Comparison of ENCODE assay signal across 8 mouse cellular contexts in the genomic region with DNA sequence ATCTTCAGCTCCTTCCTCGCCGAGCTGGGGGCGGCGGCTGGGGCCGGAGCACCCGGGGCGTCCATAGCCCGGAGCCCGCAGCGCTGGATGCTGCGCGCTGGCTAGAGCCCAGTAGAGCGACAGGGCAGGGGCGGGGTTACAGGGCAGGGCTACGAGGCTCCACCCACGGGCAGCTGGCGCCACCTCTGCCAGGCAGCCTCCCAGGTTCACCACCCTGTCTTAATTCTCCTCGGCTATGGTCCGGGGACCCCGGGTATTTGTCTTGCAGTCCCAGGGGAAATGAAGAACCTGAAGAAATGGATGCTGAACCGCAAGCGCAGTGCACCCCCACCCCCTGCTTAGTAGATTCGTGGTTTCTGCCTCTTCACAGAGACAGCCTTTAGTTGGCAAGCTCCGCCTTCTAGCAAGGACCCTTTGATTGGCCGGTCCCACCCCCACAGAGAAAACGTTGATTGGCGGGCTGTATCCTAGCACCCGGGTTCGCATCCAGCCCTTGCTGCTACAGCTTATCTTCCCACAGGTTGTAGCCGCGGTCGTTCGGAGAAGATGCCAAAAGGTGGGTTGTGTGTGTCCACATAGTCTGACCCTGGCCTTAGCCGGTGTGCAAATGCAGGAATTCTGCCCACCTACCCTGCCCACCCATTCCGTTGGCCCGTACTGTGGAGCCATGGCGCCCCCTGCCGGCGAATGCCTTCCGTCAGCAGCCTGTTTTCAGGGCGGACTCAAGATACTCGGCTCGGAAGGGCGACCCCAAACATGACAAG. TPM values are rescaled to one million over a fixed set of nuclear protein-coding genes. Genes with fewer than 3 reads are reported as not detected.
DNase-seq lines count a peak whose midpoint lies in the region; ATAC-seq and TF ChIP-seq lines count a peak whose summit lies in the region.

A gene (minus strand): TSS at position 385 of the 764 bp plus-strand sequence.

- H3K4me2 ChIP-seq in heart, embryonic 14.5 days (ENCODE audit: low read length), result peak within 1 kb of the TSS; percentile 95
- peak within 1 kb of the TSS; percentile 90 for H3K4me2 ChIP-seq in liver, embryonic 14.5 days (ENCODE audit: low read depth)
- H3K4me2 ChIP-seq in stomach, postnatal 0 days (replicated peaks; ENCODE audit: low read depth), result peak within 1 kb of the TSS; percentile 69

- peak within 1 kb of the TSS; percentile 57 for H3K9ac ChIP-seq in heart, embryonic 14.5 days (ENCODE audit: low read length)
- H3K9ac ChIP-seq in liver, embryonic 14.5 days (replicated peaks), result peak within 1 kb of the TSS; percentile 52
- H3K9ac ChIP-seq in stomach, postnatal 0 days (ENCODE audit: low read length), result peak within 1 kb of the TSS; percentile 60

- H3K4me1 ChIP-seq in brown adipose tissue, adult 24 weeks (ENCODE audit: control insufficient read depth, insufficient read depth, insufficient read length, low read length), result peaks cover 10% of the 10 kb centered on the region
- peaks cover 68% of the 10 kb centered on the region for H3K4me1 ChIP-seq in forebrain, embryonic 10.5 days
- peaks cover 54 to 57% of the 10 kb centered on the region in 2 experiments for H3K4me1 ChIP-seq in heart, embryonic 14.5 days (ENCODE audit: control insufficient read depth in 2 of 2, insufficient read depth in 2 of 2, low read length in 2 of 2)
- peaks cover 36 to 53% of the 10 kb centered on the region in 2 experiments for H3K4me1 ChIP-seq in liver, embryonic 14.5 days (replicated peaks; ENCODE audit: control insufficient read depth in 2 of 2, insufficient read depth in 2 of 2, low read length in 1 of 2)
- peaks cover 21% of the 10 kb centered on the region for H3K4me1 ChIP-seq in stomach, postnatal 0 days (replicated peaks; ENCODE audit: control insufficient read depth, insufficient read depth)

- no peak within 1 kb of the TSS for H3K27ac ChIP-seq in brown adipose tissue, adult 24 weeks (replicated peaks; ENCODE audit: low read depth, low read length)
- H3K27ac ChIP-seq in forebrain, embryonic 10.5 days, result peak within 1 kb of the TSS; percentile 100; the same call in 1 of the 2 replicates
- H3K27ac ChIP-seq in heart, embryonic 14.5 days (replicated peaks in 1 of 2; ENCODE audit: control insufficient read depth in 1 of 2, insufficient read depth in 1 of 2, low read depth in 2 of 2, low read length in 2 of 2), result peak within 1 kb of the TSS; percentile 19 to 50
- H3K27ac ChIP-seq in liver, embryonic 14.5 days, result peak within 1 kb of the TSS; percentile 62
- peak within 1 kb of the TSS; percentile 85 for H3K27ac ChIP-seq in stomach, postnatal 0 days (replicated peaks)

- peak; percentile 65 for ATAC-seq in CD4-positive, CD25-positive, alpha-beta regulatory T cell, adult 4 months
- peak; percentile 20; the same call in 1 of the 2 replicates for ATAC-seq in heart, embryonic 14.5 days (ENCODE audit: insufficient number of reproducible peaks, insufficient read depth, low FRiP score, low read depth)
- ATAC-seq in liver, embryonic 14.5 days (ENCODE audit: insufficient read depth), result peak; percentile 78
- ATAC-seq in stomach, postnatal 0 days (ENCODE audit: low FRiP score, low TSS enrichment), result peak; percentile 24; the same call in 1 of the 2 replicates

- TF ChIP-seq CTCF in liver, embryonic 14.5 days (IDR thresholded peaks at IDR 0.05; ENCODE audit: low read depth), result peak; percentile 98
- peak; percentile 94 for TF ChIP-seq CTCF in stomach, postnatal 0 days (IDR thresholded peaks at IDR 0.05; ENCODE audit: low read depth)

- H3K27me3 ChIP-seq in forebrain, embryonic 10.5 days (ENCODE audit: poor library complexity, severe bottlenecking), result peaks cover 20% of the 10 kb centered on the region
- H3K27me3 ChIP-seq in heart, embryonic 14.5 days (ENCODE audit: control insufficient read depth, insufficient read depth, low read length), result no peaks in the 10 kb centered on the region
- no peaks in the 10 kb centered on the region for H3K27me3 ChIP-seq in liver, embryonic 14.5 days (ENCODE audit: control insufficient read depth, insufficient read depth, low read length)
- H3K27me3 ChIP-seq in stomach, postnatal 0 days (ENCODE audit: control insufficient read depth, insufficient read depth, low read length), result no peaks in the 10 kb centered on the region

- H3K9me3 ChIP-seq in forebrain, embryonic 10.5 days, result no peaks in the 10 kb centered on the region
- H3K9me3 ChIP-seq in heart, embryonic 14.5 days (ENCODE audit: control insufficient read depth, low read length), result no peaks in the 10 kb centered on the region
- no peaks in the 10 kb centered on the region for H3K9me3 ChIP-seq in liver, embryonic 14.5 days (ENCODE audit: control insufficient read depth, low read length)
- H3K9me3 ChIP-seq in stomach, postnatal 0 days (ENCODE audit: control insufficient read depth, low read length), result no peaks in the 10 kb centered on the region

- peaks cover 58% of the 10 kb centered on the region for H3K36me3 ChIP-seq in forebrain, embryonic 10.5 days (replicated peaks)
- H3K36me3 ChIP-seq in heart, embryonic 14.5 days (ENCODE audit: control insufficient read depth, insufficient read depth, low read length), result 0 out of 2 replicates have a peak, but pooled peaks cover 18% of the 10 kb centered on the region
- peaks cover 14% of the 10 kb centered on the region for H3K36me3 ChIP-seq in liver, embryonic 14.5 days (replicated peaks; ENCODE audit: control insufficient read depth, insufficient read depth, low read depth)
- H3K36me3 ChIP-seq in stomach, postnatal 0 days (ENCODE audit: control insufficient read depth, insufficient read depth, low read length), result 0 out of 2 replicates have a peak, but pooled peaks cover 2% of the 10 kb centered on the region

- peak within 1 kb of the TSS; percentile 32 for H3K4me3 ChIP-seq in brown adipose tissue, adult 24 weeks (ENCODE audit: insufficient read depth, low read depth, low read length)
- H3K4me3 ChIP-seq in forebrain, embryonic 10.5 days, result peak within 1 kb of the TSS; percentile 98
- H3K4me3 ChIP-seq in heart, embryonic 14.5 days (ENCODE audit: control insufficient read depth in 1 of 2, insufficient read depth in 1 of 2, low read depth in 1 of 2, low read length in 2 of 2), result peak within 1 kb of the TSS; percentile 30 to 40
- peak within 1 kb of the TSS; percentile 50 to 59 for H3K4me3 ChIP-seq in liver, embryonic 14.5 days (ENCODE audit: insufficient read depth in 1 of 2, low read depth in 2 of 2, low read length in 2 of 2)
- peak within 1 kb of the TSS; percentile 42 for H3K4me3 ChIP-seq in stomach, postnatal 0 days (ENCODE audit: low read depth, low read length)

- DNase-seq in forebrain, embryonic 10.5 days (ENCODE audit: extremely low spot score, low spot score), result peak; percentile 74
- peak; percentile 85 for DNase-seq in kidney, postnatal 14 days
- DNase-seq in liver, embryonic 14.5 days (ENCODE audit: low read depth in 3 of 3, low spot score in 3 of 3), result peak; percentile 75 to 82 (median 80)
- peak; percentile 90 to 93 for DNase-seq in natural killer cell, adult 2 months (ENCODE audit: low spot score in 2 of 2)
- DNase-seq in stomach, postnatal 0 days (ENCODE audit: low spot score), result peak; percentile 86

- no peak for TF ChIP-seq EP300 in liver, embryonic 14.5 days (IDR thresholded peaks at IDR 0.05; ENCODE audit: low read depth)
- TF ChIP-seq EP300 in stomach, postnatal 0 days (optimal IDR thresholded peaks at IDR 0.05), result no peak

- 2% methylated on average over 44 of the region's 44 CpGs for WGBS in forebrain, embryonic 10.5 days
- 2% methylated on average over 42 of the region's 44 CpGs for WGBS in heart, embryonic 14.5 days
- WGBS in liver, embryonic 14.5 days (ENCODE audit: insufficient replicate concordance), result under 1% methylated on average over 44 of the region's 44 CpGs
- WGBS in stomach, postnatal 0 days, result 3% methylated on average over 43 of the region's 44 CpGs

RNA-seq across cellular contexts. Expression of the gene that starts here (rescaled TPM):
- polyA plus RNA-seq in CD4-positive, CD25-positive, alpha-beta regulatory T cell, adult 4 months (2017; shearing (Covaris generic)), result 100 to 1,000 TPM in 1 of 2 experiments, 10 to 100 TPM in 1; 80.6 to 101 TPM
- polyA plus RNA-seq in brown adipose tissue, adult 24 weeks (2012; ENCODE audit: insufficient read depth, insufficient read length, missing spikeins), result 0.48 and 0.67 TPM in 2 replicates
- polyA plus RNA-seq in forebrain, embryonic 10.5 days (2016; fragmentation: Nextera tagmentation; extraction: Ambion mirVana), result 1.2 and 1.5 TPM in 2 replicates
- polyA plus RNA-seq in heart, embryonic 14.5 days (2014; fragmentation: Nextera tagmentation; extraction: Ambion mirVana), result 0.99 and 2.0 TPM in 2 replicates
- polyA plus RNA-seq in liver, embryonic 14.5 days (2012; rRNA removed), result 1.8 and 2.1 TPM in 2 replicates
- polyA plus RNA-seq in liver, embryonic 14.5 days (2014; fragmentation: Nextera tagmentation; extraction: Ambion mirVana), result 2.5 and 2.6 TPM in 2 replicates
- 18.6 and 22.3 TPM in 2 replicates for polyA plus RNA-seq in stomach, postnatal 0 days (2015; fragmentation: Nextera tagmentation; extraction: Ambion mirVana)

Comparison
In these comparisons a context has a peak if more than half of its experiments do, and no peak if none do; other contexts are left out.
1. ATAC-seq: peak in every context shown above with its lines; median percentile 78 in liver, embryonic 14.5 days; 65 in CD4-positive, CD25-positive, alpha-beta regulatory T cell, adult 4 months; 24 in stomach, postnatal 0 days; 20 in heart, embryonic 14.5 days.
2. H3K4me3 ChIP-seq: peak in every context shown above with its lines; median percentile 98 in forebrain, embryonic 10.5 days; 54 in liver, embryonic 14.5 days; 42 in stomach, postnatal 0 days; 35 in heart, embryonic 14.5 days; 32 in brown adipose tissue, adult 24 weeks.